Mouse (Mus musculus) lung, adult 2 months (tissue): Measurements from ENCODE around the gene U2surp. TPM values are rescaled to one million over a fixed set of nuclear protein-coding genes. Genes with fewer than 3 reads are reported as not detected.
A peak's percentile ranks its signal among the peaks of the same experiment; 100 is the strongest.

Source experiments
- DNase-seq: peaks from one replicate; pipeline ENCODE4 v3.0.0; 2022
- H3K4me1 ChIP-seq: fragments of 200-500 bp; 2 replicates; pipeline ENCODE4 v1.6.1; 2011; ENCODE audit warnings: low read length; ENCODE audit not compliant: control insufficient read depth, insufficient read depth
- H3K4me3 ChIP-seq: fragments of 200-500 bp; replicated peaks from 2 replicates; pipeline ENCODE3; 2011; ENCODE audit warnings: low read depth, mild to moderate bottlenecking, control low read depth, low read length; ENCODE audit errors: extremely low read depth
- CTCF ChIP-seq: fragments of 200-500 bp; IDR thresholded peaks from 2 replicates; pipeline ENCODE4 v1.5.1; 2011; ENCODE audit warnings: mild to moderate bottlenecking, low read length, control low read depth; ENCODE audit not compliant: insufficient read depth
- POLR2A ChIP-seq: fragments of 200-500 bp; IDR thresholded peaks from 2 replicates; pipeline ENCODE4 v1.6.1; 2011; ENCODE audit warnings: low read depth, mild to moderate bottlenecking, control low read depth, low read length, borderline replicate concordance; ENCODE audit errors: extremely low read depth
- WGBS: fragments of 180-500 bp; shearing (Covaris S2); methylation state at CpG from one replicate; pipeline ENCODE4 v1.1.7; 2018; 5-methylcytosine and 5-hydroxymethylcytosine counted together
- polyA plus RNA-seq: library from polyadenylated mRNA; depleted of rRNA; stranded (reverse); fragments of >200 nt; gene quantifications from 2 replicates; pipeline ENCODE4 v1.2.3, GENCODE M21; 2012; rRNA removed

The U2surp gene
- polyA plus RNA-seq, 1 experiment: 3.7 TPM

DNA sequence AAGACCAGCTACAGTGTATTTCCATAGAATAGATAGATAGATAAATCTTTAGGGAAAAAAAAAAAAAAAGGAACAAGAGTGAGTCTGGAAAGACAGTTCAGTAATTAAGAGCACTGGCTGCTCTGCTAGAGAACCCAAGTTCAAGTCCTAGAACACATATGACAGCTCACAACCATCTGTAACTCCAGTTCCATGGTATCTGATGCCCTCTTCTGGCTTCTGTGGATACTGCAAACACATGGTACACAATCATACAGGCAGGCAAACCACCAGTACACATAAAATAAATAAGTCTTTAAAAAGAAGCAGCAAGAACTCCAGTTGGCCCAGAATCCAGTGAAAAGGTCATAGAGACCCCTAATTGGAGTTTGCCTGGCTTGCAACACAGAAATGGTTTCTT, 97.9 kb downstream of the U2surp start:
- Histone ChIP-seq H3K4me3 (no peak overlapping the region), H3K4me1 (no peaks in the 10 kb centered on the region)
- no peak for TF ChIP-seq CTCF
- no peak for TF ChIP-seq POLR2A
- DNase-seq: no peak

GRCm38 (mm10) chr9:95412047-95412446, 99.7 kb downstream of the U2surp start:
- WGBS: 81% methylated on average over 4 of the region's 4 CpGs
- DNase-seq: no peak
- H3K4me1 ChIP-seq: no peaks in the 10 kb centered on the region; the same call in 1 of the 2 replicates
- H3K4me3 ChIP-seq: no peak overlapping the region
- TF ChIP-seq CTCF (no peak), POLR2A (no peak)

DNA sequence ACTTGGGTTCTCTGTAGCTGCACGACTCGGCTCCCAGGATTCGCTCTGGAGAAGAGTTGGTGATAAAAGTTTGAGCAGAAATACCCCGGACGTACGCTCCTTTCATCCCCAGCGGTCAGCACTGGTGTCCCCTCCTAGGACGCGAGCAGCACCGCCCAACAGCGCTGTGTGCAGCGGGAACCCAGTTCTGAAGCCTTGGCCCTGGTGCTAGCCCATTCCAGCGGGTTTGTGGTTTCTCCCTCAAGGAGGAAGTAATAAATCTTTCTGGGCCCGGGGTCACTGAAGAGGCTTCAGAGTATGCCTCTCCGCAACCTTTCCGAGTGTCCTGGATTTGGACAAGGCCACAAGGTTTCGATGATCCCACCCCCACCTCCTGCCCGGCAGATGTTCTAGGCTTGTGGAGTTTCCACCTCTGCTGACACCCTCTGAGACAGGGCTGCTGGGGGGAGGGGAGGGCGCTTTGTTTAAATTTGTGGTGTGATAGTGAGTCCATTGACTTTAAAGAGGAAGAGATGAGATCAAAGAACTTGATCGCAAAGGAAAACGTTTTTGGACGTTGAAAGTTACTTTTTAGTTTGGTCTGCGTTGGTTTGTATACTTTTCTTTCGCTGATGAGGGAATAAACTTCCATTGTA, 104.1 kb downstream of the U2surp start:
- no peak for DNase-seq
- TF ChIP-seq CTCF: no peak
- no peak for TF ChIP-seq POLR2A
- peak overlapping the region; percentile 69 for H3K4me3 ChIP-seq
- WGBS: 1% methylated on average over 24 of the region's 24 CpGs
- H3K4me1 ChIP-seq: peaks cover 2% of the 10 kb centered on the region

Other genes with a start within 250 kb of the U2surp start
- 8.8 and 9.5 TPM in 2 replicates for gene Chst2, start 105.3 kb downstream of the U2surp start, polyA plus RNA-seq
- gene Paqr9, start 47.7 kb upstream of the U2surp start, polyA plus RNA-seq: 1.8 and 2.0 TPM in 2 replicates
- 24.5 and 31.5 TPM in 2 replicates for gene Pcolce2, start 125.6 kb upstream of the U2surp start, polyA plus RNA-seq
- gene Trpc1, start 238.4 kb upstream of the U2surp start, polyA plus RNA-seq: 5.7 and 6.4 TPM in 2 replicates